Mouse (Mus musculus) kidney, embryonic 16.5 days (tissue): ENCODE measurements around the gene Rpl18. TPM values are rescaled to one million over a fixed set of nuclear protein-coding genes. Genes with fewer than 3 reads are reported as not detected.
A peak's percentile ranks its signal among the peaks of the same experiment; 100 is the strongest.

ENCODE experiments used
- ATAC-seq: fragments of 200-750 bp; cut with Nextera tagmentation; 2 replicates; pipeline ENCODE4 v1.8.0; 2017; ENCODE audit warnings: moderate TSS enrichment; ENCODE audit not compliant: low FRiP score, low TSS enrichment
- H3K27ac ChIP-seq: fragments of 300-500 bp; sonication (generic); 2 replicates; pipeline ENCODE4 v1.5.1; 2014; ENCODE audit warnings: low read length
- H3K27me3 ChIP-seq: fragments of 300-500 bp; sonication (generic); 2 replicates; pipeline ENCODE4 v1.6.1; 2014; ENCODE audit warnings: low read length, control low read depth, mixed read lengths; ENCODE audit not compliant: insufficient read depth
- H3K36me3 ChIP-seq: fragments of 300-500 bp; sonication (generic); 2 replicates; pipeline ENCODE4 v1.6.1; 2014; ENCODE audit warnings: low read length, control low read depth, mixed read lengths; ENCODE audit not compliant: insufficient read depth
- H3K4me1 ChIP-seq: fragments of 300-500 bp; sonication (generic); 2 replicates; pipeline ENCODE4 v1.6.1; 2014; ENCODE audit warnings: low read length, control low read depth, mixed read lengths; ENCODE audit not compliant: insufficient read depth
- H3K4me2 ChIP-seq: fragments of 300-500 bp; sonication (generic); replicated peaks from 2 replicates; pipeline ENCODE4 v1.6.1; 2014; ENCODE audit warnings: low read depth, low read length
- H3K4me3 ChIP-seq: fragments of 300-500 bp; sonication (generic); 2 replicates; pipeline ENCODE4 v1.5.1; 2014; ENCODE audit warnings: mild to moderate bottlenecking, low read length
- H3K9ac ChIP-seq: fragments of 300-500 bp; sonication (generic); replicated peaks from 2 replicates; pipeline ENCODE4 v1.6.1; 2014; ENCODE audit warnings: low read length
- H3K9me3 ChIP-seq: fragments of 300-500 bp; sonication (generic); 2 replicates; pipeline ENCODE4 v1.6.1; 2016; ENCODE audit warnings: low read length, control low read depth
- WGBS: fragments of 180-500 bp; shearing (Covaris S2); extraction: QIAGEN DNeasy Blood & Tissue Kit; methylation state at CpG from one replicate; pipeline ENCODE4 v1.1.7; 2014; 5-methylcytosine and 5-hydroxymethylcytosine counted together
- polyA plus RNA-seq: library from polyadenylated mRNA; unstranded; fragments of >200 nt; fragmentation: Nextera tagmentation; extraction: Ambion mirVana; gene quantifications from 2 replicates; pipeline ENCODE4 v1.2.1, GENCODE M21; 2015

Rpl18 gene
- polyA plus RNA-seq, 1 experiment from 2014 or later = 1,047 TPM

GRCm38 (mm10) chr7:45711316-45712021, 3.8 kb upstream of the Rpl18 start:
- H3K27ac ChIP-seq = no peak overlapping the region
- ATAC-seq = no peak
- H3K27me3 ChIP-seq = no peaks in the 10 kb centered on the region
- 89% methylated on average over 24 of the region's 24 CpGs for WGBS
- no peak overlapping the region for H3K4me3 ChIP-seq
- no peak overlapping the region for H3K4me2 ChIP-seq
- no peaks in the 10 kb centered on the region for H3K9me3 ChIP-seq
- peaks cover 34% of the 10 kb centered on the region for H3K36me3 ChIP-seq
- H3K9ac ChIP-seq = no peak overlapping the region
- peaks cover 47% of the 10 kb centered on the region for H3K4me1 ChIP-seq

DNA sequence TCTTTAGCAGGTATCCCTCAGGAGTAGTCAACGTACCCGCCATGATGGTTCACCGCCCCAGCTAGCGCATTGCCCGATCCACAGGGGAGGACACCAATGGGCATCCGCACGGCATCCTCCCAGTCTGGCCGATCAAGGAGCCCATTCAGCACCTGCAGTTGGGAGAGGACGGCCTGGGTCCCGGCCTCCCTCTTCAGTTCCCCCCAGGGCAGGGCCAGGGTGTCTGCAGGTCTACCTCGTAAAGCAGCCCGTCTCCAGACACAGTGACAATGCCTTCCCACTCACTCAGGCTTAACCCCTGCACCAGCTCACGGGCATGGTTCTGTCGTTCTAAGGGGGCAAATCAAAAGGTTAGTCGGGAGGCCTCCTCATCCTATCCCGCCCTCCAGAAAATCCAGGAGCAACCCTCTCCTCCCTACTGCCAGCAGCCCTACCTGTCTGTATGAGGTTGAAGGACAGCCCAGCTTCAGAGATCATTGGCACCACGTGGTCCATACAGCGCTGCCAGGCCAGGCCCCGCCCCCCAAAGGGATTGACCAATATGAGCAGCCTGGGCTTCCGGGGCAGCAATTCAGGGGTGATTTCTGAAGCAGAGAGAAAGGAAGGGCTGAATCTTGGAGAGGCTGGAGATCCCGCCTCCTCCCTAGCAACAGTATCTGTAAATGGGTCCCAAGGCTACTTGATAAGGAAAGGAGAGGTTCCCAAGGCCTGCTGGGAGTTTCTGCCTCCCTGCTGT, 3.1 kb upstream of the Rpl18 start:
- ATAC-seq = no peak
- Histone ChIP-seq H3K9me3 (no peaks in the 10 kb centered on the region), H3K4me3 (no peak overlapping the region), H3K27ac (no peak overlapping the region), H3K4me2 (no peak overlapping the region), H3K36me3 (peaks cover 34% of the 10 kb centered on the region), H3K9ac (no peak overlapping the region), H3K4me1 (peaks cover 49% of the 10 kb centered on the region), H3K27me3 (no peaks in the 10 kb centered on the region)
- WGBS = 88% methylated on average over 21 of the region's 21 CpGs

- Histone ChIP-seq H3K36me3 (peaks cover 34% of the 10 kb centered on the region), H3K4me3 (no peak overlapping the region), H3K27ac (no peak overlapping the region), H3K4me1 (peaks cover 39% of the 10 kb centered on the region), H3K9me3 (no peaks in the 10 kb centered on the region), H3K27me3 (no peaks in the 10 kb centered on the region), H3K9ac (no peak overlapping the region), H3K4me2 (no peak overlapping the region)
- 93% methylated on average over 16 of the region's 16 CpGs for WGBS
- ATAC-seq = no peak
Measured at GRCm38 (mm10) chr7:45713396-45713795, 1.9 kb upstream of the Rpl18 start.

DNA sequence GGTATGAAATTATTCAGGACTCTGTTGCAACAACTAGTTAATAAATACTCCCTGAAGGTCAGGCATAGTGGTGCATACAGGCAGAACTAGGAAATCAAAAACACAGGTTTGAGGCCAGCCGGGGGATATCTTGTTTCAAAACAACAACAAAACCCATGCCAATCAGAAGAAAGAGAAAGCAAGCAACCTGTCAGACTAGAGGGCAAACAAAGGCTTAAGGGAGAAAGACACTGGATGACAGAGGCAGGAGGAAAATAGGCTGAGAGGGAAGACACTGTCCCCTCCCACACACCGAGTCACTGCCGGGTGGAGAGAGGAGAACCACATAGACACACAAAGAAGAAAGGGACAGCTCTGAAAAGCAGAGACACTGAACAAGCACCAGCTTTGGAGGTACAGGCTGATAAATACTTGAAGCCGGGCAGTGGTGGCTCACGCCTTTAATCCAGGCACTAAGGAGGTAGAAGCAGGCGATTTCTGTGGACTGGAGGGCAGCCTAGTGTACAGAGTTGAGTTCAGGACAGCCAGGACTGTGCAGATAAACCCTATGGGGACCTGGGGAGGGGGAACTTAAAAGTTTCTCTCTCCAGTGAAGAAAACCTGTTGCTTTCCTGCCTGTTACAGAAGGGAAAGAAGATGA, 1.3 kb upstream of the Rpl18 start:
- Histone ChIP-seq H3K9me3 (no peaks in the 10 kb centered on the region), H3K9ac (peak overlapping the region; percentile 58), H3K4me3 (peak overlapping the region; percentile 54), H3K4me1 (peaks cover 35% of the 10 kb centered on the region), H3K27me3 (no peaks in the 10 kb centered on the region), H3K27ac (peak overlapping the region; percentile 3; the same call in 1 of the 2 replicates), H3K4me2 (peak overlapping the region; percentile 84), H3K36me3 (peaks cover 34% of the 10 kb centered on the region)
- 74% methylated on average over 6 of the region's 6 CpGs for WGBS
- no peak for ATAC-seq

DNA sequence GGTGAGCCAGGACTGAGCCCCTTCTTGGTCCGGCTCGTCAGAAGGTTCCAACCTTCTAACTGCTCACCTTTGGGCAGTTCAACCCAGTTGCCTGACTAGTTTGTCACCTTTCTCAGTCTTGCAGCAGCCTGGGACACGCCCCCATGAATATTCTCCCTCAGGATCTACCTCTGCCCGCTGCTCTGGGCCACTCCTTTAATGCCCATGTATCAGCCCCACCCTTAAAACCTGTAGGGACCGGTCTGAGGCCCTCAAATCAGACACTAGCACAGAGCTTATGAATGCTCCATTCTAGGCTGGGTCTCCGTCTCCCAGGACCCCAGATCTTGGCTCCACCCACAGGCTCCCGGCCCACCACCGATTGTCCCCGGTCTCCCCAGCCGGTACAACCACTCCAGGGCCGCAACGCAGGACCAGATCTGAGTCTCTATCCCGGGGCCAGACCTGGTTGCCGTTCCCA, 597 bp upstream of the Rpl18 start:
- Histone ChIP-seq H3K4me2 (peak overlapping the region; percentile 84), H3K27ac (peak overlapping the region; percentile 3; the same call in 1 of the 2 replicates), H3K9ac (peak overlapping the region; percentile 58), H3K4me3 (peak overlapping the region; percentile 54), H3K36me3 (peaks cover 39% of the 10 kb centered on the region), H3K4me1 (peaks cover 39% of the 10 kb centered on the region), H3K27me3 (no peaks in the 10 kb centered on the region), H3K9me3 (no peaks in the 10 kb centered on the region)
- ATAC-seq = peak; percentile 40
- WGBS = 10% methylated on average over 14 of the region's 14 CpGs

GRCm38 (mm10) chr7:45715741-45716459, 643 bp downstream of the Rpl18 start:
- peaks cover 43% of the 10 kb centered on the region for H3K4me1 ChIP-seq
- peak overlapping the region; percentile 84 for H3K4me2 ChIP-seq
- H3K27ac ChIP-seq = peak overlapping the region; percentile 41; the same call in 1 of the 2 replicates
- H3K4me3 ChIP-seq = peak overlapping the region; percentile 54
- peaks cover 44% of the 10 kb centered on the region for H3K36me3 ChIP-seq
- H3K27me3 ChIP-seq = no peaks in the 10 kb centered on the region
- H3K9me3 ChIP-seq = no peaks in the 10 kb centered on the region
- ATAC-seq = no peak
- peak overlapping the region; percentile 8; the same call in 1 of the 2 replicates for H3K9ac ChIP-seq
- 82% methylated on average over 19 of the region's 19 CpGs for WGBS

DNA sequence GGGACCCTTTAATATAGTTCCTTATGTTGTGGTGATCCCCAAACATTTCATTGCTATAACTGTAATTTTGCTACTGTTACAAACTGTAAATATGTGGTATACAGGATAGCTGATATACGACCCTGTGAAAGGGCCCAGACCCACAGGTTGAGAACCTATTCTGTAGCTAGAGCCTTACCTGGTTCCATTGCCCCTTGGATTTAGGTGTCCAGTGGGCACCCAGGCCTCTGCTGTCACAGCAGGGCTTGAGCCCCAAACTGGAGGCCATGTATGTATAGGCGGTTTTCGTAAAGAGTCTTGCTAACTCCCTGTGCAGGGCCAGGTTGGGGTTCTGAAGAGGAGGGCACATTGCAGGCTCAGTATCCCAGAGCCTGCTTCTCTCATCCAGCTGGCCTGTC, 1.2 kb downstream of the Rpl18 start:
- ATAC-seq = no peak
- peak overlapping the region; percentile 97 for H3K4me3 ChIP-seq
- 89% methylated on average over 3 of the region's 3 CpGs for WGBS
- H3K36me3 ChIP-seq = peaks cover 44% of the 10 kb centered on the region
- no peaks in the 10 kb centered on the region for H3K27me3 ChIP-seq
- 0 out of 2 replicates have a peak overlapping the region, but pooled peaks have one; percentile 5 for H3K9ac ChIP-seq
- no peaks in the 10 kb centered on the region for H3K9me3 ChIP-seq
- peaks cover 43% of the 10 kb centered on the region for H3K4me1 ChIP-seq
- no peak overlapping the region for H3K27ac ChIP-seq
- H3K4me2 ChIP-seq = peak overlapping the region; percentile 84

DNA sequence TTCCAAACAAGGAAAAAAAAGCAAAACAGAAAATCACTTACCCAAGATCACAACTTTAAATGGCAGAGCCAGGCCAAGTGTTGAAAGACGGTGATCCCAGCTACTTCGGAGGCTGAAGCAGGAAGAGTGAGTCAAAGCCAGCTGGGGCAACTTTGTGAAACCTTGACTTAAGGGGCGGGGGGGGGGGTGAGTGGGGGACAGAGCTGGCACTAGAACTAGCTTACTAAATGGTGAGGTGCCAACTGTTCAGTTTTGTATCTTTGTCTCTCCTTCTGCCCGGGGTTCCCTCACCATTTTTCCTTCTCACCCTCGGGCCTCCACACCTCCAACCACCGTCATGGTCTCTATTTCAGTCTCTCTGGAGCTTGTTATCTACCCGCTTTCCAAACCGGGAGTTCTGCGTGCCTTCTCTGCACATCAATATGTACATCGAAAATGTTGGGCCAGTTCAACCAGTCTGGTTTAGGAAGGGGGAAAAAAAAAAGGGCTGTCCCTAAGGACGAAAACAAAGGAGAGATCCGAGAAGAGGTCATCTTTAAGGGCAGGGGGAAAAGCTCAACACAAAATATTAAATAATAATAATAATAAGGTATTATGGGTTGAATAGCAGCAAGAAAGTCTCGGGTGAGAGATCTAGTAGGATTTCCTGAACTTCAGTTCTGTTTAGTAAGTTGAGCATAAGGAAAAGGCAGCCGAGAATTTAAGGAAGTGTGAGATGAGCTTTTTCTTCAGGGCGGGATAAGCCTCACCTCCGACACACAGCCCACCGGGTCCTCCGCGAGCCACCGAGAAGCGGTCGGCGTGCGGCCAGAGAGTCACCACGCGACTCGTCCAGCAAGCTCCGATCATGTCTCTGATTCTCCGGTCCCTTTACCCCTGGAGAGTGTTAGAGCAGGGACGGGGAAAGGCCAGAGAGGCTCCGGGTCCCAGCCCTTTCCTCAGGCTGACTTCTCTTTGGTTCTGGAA, 2.0 kb downstream of the Rpl18 start:
- H3K4me1 ChIP-seq = peaks cover 43% of the 10 kb centered on the region
- peak; percentile 4 for ATAC-seq
- WGBS = 9% methylated on average over 31 of the region's 31 CpGs

More for the DNA sequence above, 2.0 kb downstream of the Rpl18 start:
- no peaks in the 10 kb centered on the region for H3K9me3 ChIP-seq
- peak overlapping the region; percentile 99 for H3K9ac ChIP-seq
- peak overlapping the region; percentile 86 for H3K27ac ChIP-seq
- H3K4me2 ChIP-seq = peak overlapping the region; percentile 84
- H3K36me3 ChIP-seq = peaks cover 42% of the 10 kb centered on the region
- H3K4me3 ChIP-seq = peak overlapping the region; percentile 97
- no peaks in the 10 kb centered on the region for H3K27me3 ChIP-seq
